Mouse (Mus musculus): ENCODE measurements at regions not wholly inside any gene's neighbourhood (a gene's known extent, or its start where the extent isn't known, plus 50 kb on each side); places are given as distances from the start of the nearest gene placed in this dataset.

DNA sequence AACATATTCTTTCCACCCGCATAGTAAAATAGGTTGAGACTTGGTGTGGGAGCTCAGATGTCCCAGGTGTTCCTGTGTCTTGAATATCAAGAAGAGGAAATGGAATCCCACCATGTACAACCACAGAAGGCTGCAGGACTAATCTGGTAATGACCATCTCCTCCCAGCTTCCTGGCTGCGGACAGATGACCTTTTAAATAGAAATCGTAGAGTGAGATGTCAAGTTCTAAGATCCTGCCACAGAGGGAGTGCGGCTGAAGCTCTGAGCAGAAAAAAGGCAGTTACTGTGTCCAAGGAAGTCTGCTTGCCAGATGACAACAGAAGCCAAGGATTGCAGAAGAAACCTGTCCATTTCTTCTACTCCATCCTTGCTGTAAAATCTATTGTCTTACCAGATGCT, 629.0 kb upstream of the Tmem132c start:
- no peak for TF ChIP-seq GATA1 (IDR thresholded peaks at IDR 0.05; ENCODE audit: borderline replicate concordance, low read length)
- no peak for TF ChIP-seq FLI1 (IDR thresholded peaks at IDR 0.05; ENCODE audit: low read length)
